8 mouse cellular contexts compared by ENCODE assay signal in genomic region chr12:49382565-49383520, GRCm38 (mm10). TPM values are rescaled to one million over a fixed set of nuclear protein-coding genes. Genes with fewer than 3 reads are reported as not detected.
DNase-seq lines count a peak whose midpoint lies in the region; ATAC-seq and TF ChIP-seq lines count a peak whose summit lies in the region.

Gene Foxg1 (plus strand): TSS chr12:49382660.

- no peak for TF ChIP-seq EP300 in ES-Bruce4 (IDR thresholded peaks at IDR 0.05; ENCODE audit: insufficient read depth, low read depth, low read length)

- intact Hi-C loops in gastrocnemius, adult 2 months (cut with DNase I), result no loop called here
- intact Hi-C loops in left cerebral cortex, postnatal 14 days (cut with DNase I), result loop anchor here (5.0 kb wide), 2 partner anchors 729 to 809 kb away; no protein-coding TSS in a partner anchor

- ATAC-seq in forebrain, embryonic 16.5 days, result peak; percentile 2
- ATAC-seq in neural tube, embryonic 15.5 days (ENCODE audit: low FRiP score), result no peak

- no peak for TF ChIP-seq CTCF in gastrocnemius, adult 2 months (IDR thresholded peaks at IDR 0.05)
- TF ChIP-seq CTCF in ES-Bruce4 (IDR thresholded peaks at IDR 0.05; ENCODE audit: low read depth, low read length), result no peak

- peak within 1 kb of the TSS; percentile 63 for H3K4me3 ChIP-seq in gastrocnemius, adult 2 months
- peak within 1 kb of the TSS; percentile 84 for H3K4me3 ChIP-seq in ES-Bruce4 (ENCODE audit: low read depth, low read length)
- H3K4me3 ChIP-seq in forebrain, embryonic 16.5 days (replicated peaks; ENCODE audit: low read length), result peak within 1 kb of the TSS; percentile 80
- H3K4me3 ChIP-seq in neural tube, embryonic 15.5 days (replicated peaks), result peak within 1 kb of the TSS; percentile 19

- peak within 1 kb of the TSS; percentile 63 for H3K4me2 ChIP-seq in forebrain, embryonic 16.5 days (ENCODE audit: low read length)
- H3K4me2 ChIP-seq in neural tube, embryonic 15.5 days, result peak within 1 kb of the TSS; percentile 40

- peaks cover 37% of the 10 kb centered on the region for H3K27me3 ChIP-seq in ES-Bruce4 (ENCODE audit: control insufficient read depth, insufficient read depth, low read length, poor library complexity, severe bottlenecking)
- H3K27me3 ChIP-seq in forebrain, embryonic 16.5 days (replicated peaks; ENCODE audit: control insufficient read depth, insufficient read depth, low read length), result no peaks in the 10 kb centered on the region
- peaks cover 77% of the 10 kb centered on the region for H3K27me3 ChIP-seq in neural tube, embryonic 15.5 days (replicated peaks)

- no peaks in the 10 kb centered on the region for H3K9me3 ChIP-seq in ES-Bruce4 (replicated peaks; ENCODE audit: control insufficient read depth, insufficient read depth, low read length, poor library complexity, severe bottlenecking)
- no peaks in the 10 kb centered on the region for H3K9me3 ChIP-seq in forebrain, embryonic 16.5 days (ENCODE audit: control insufficient read depth, low read length)
- no peaks in the 10 kb centered on the region for H3K9me3 ChIP-seq in neural tube, embryonic 15.5 days (replicated peaks)

- no peak for DNase-seq in gastrocnemius, adult 2 months
- no peak for DNase-seq in gastrocnemius, adult 18-20 months (ENCODE audit: low spot score)
- peak; percentile 51 to 73 for DNase-seq in left cerebral cortex, postnatal 14 days (ENCODE audit: low spot score in 2 of 2)
- DNase-seq in spleen, postnatal 10 days (ENCODE audit: low spot score in 2 of 2), result no peak
- DNase-seq in adrenal gland, postnatal 4 days (ENCODE audit: low spot score in 2 of 2), result no peak

- peak within 1 kb of the TSS; percentile 63 for H3K9ac ChIP-seq in ES-Bruce4 (ENCODE audit: low read depth, poor library complexity, severe bottlenecking)
- peak within 1 kb of the TSS; percentile 98 for H3K9ac ChIP-seq in forebrain, embryonic 16.5 days (replicated peaks; ENCODE audit: low read depth, low read length)
- H3K9ac ChIP-seq in neural tube, embryonic 15.5 days (replicated peaks), result no peak within 1 kb of the TSS

- TF ChIP-seq POLR2A in ES-Bruce4 (IDR thresholded peaks at IDR 0.05; ENCODE audit: insufficient read depth, low read length), result no peak

- under 1% methylated on average over 58 of the region's 61 CpGs for WGBS in forebrain, embryonic 16.5 days
- WGBS in neural tube, embryonic 15.5 days, result under 1% methylated on average over 58 of the region's 61 CpGs

- no peaks in the 10 kb centered on the region for H3K36me3 ChIP-seq in ES-Bruce4 (ENCODE audit: control insufficient read depth, insufficient read depth, low read length, poor library complexity, severe bottlenecking)
- 0 out of 2 replicates have a peak, but pooled peaks cover 2% of the 10 kb centered on the region for H3K36me3 ChIP-seq in forebrain, embryonic 16.5 days (ENCODE audit: control insufficient read depth, insufficient read depth)
- H3K36me3 ChIP-seq in neural tube, embryonic 15.5 days, result no peaks in the 10 kb centered on the region

- no peak within 1 kb of the TSS for H3K27ac ChIP-seq in gastrocnemius, adult 2 months
- H3K27ac ChIP-seq in ES-Bruce4 (ENCODE audit: insufficient read depth, low read length), result no peak within 1 kb of the TSS
- H3K27ac ChIP-seq in forebrain, embryonic 16.5 days (ENCODE audit: low read length), result peak within 1 kb of the TSS; percentile 100
- no peak within 1 kb of the TSS for H3K27ac ChIP-seq in neural tube, embryonic 15.5 days (replicated peaks)

- no peaks in the 10 kb centered on the region for H3K4me1 ChIP-seq in ES-Bruce4 (ENCODE audit: control insufficient read depth, insufficient read depth, low read length)
- peaks cover 8% of the 10 kb centered on the region for H3K4me1 ChIP-seq in forebrain, embryonic 16.5 days (replicated peaks; ENCODE audit: control insufficient read depth, insufficient read depth, low read length)
- H3K4me1 ChIP-seq in neural tube, embryonic 15.5 days, result peaks cover 11% of the 10 kb centered on the region; the same call in 1 of the 2 replicates

RNA-seq across cellular contexts. Expression of gene Foxg1, which starts in this region (rescaled TPM):
- total RNA-seq in gastrocnemius, adult 2 months (2021), result not detected
- total RNA-seq in gastrocnemius, adult 18-20 months (2021), result not detected
- polyA plus RNA-seq in ES-Bruce4 (2011; ENCODE audit: insufficient read depth, insufficient read length, low read depth, missing spikeins), result 0.44 and 0.49 TPM in 2 replicates
- polyA plus RNA-seq in forebrain, embryonic 16.5 days (2015; fragmentation: Nextera tagmentation; extraction: Ambion mirVana), result 92.9 and 103 TPM in 2 replicates
- total RNA-seq in left cerebral cortex, postnatal 14 days (2021), result 100 to 1,000 TPM; 102 to 128 TPM
- 0.36 TPM in 1 of 2 replicates, not detected in the other for polyA plus RNA-seq in neural tube, embryonic 15.5 days (2015; fragmentation: Nextera tagmentation; extraction: Ambion mirVana)
- total RNA-seq in adrenal gland, postnatal 4 days (2021), result under 1 TPM; 0.34 to 0.90 TPM

Comparison
In these comparisons a context has a peak if more than half of its experiments do, and no peak if none do; other contexts are left out.
1. RNA of gene Foxg1 (total RNA-seq): 102 to 128 TPM in left cerebral cortex, postnatal 14 days; 0.34 to 0.90 TPM in adrenal gland, postnatal 4 days, not detected in gastrocnemius, adult 2 months and not detected in gastrocnemius, adult 18-20 months; every median in the first group is over 10 times any median in the second.
2. RNA of gene Foxg1 (polyA plus RNA-seq): 92.9 to 103 TPM in forebrain, embryonic 16.5 days; 0.44 to 0.49 TPM in ES-Bruce4 and 0.36 TPM in neural tube, embryonic 15.5 days; every median in the first group is over 10 times any median in the second.
3. DNase-seq: peak in left cerebral cortex, postnatal 14 days (2 of 2); none in gastrocnemius, adult 2 months (single experiment), gastrocnemius, adult 18-20 months (single experiment), spleen, postnatal 10 days (0 of 2) and adrenal gland, postnatal 4 days (0 of 2).
4. H3K4me3 ChIP-seq: peak in every context shown above with its lines; median percentile 84 in ES-Bruce4; 80 in forebrain, embryonic 16.5 days; 63 in gastrocnemius, adult 2 months; 19 in neural tube, embryonic 15.5 days.